Mouse (Mus musculus) ovary, postnatal 10 days (tissue): ENCODE measurements around the gene Isca2.
A peak's percentile ranks its signal among the peaks of the same experiment; 100 is the strongest.

Experiments
- DNase-seq: peaks from one replicate; pipeline ENCODE4 v3.0.0; 2022; ENCODE audit warnings: low spot score

Gene Isca2

DNA sequence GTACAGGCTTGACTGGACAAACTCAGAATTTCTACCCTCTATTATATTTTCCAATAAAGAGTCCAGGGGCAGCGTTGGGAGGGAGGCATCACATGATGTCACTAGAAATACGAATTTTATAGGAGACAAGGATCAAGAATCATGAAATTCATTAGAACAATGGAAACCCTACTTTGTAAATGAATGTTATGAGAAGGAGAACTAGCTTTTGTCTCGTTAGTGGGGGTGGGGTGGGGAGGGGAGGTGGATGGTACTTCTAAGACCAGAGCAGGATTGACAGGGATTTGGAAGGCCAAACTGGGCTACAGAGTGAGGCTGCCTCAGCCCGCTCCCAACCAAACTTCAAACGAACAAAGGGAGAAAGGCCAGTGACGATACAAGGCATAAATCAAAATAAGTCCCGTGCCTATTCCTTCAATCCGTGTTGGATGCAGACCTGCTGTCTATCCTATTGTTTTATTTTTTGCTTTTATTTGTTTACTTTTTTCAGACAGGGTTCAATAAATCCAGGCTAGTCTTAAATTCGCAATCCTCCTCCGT is 1.0 kb upstream of the Isca2 start:
- no peak for DNase-seq

DNA sequence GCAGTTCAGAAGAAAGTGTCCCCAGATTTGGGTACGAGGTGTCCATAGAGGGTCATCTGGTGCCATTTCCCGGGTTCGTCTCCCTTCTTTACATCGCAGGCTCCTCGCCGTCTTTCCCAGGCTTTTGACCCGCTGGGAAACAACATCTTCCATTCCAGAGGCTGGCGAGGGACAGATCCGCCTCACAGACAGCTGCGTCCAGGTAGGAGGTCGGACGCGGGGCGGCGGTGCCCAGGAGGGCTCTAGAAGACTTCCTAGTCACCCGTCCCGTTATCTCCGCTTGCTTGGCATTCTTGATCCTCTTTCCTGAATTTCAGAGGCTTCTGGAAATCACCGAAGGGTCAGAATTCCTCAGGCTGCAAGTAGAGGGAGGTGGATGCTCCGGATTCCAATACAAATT is 425 bp downstream of the Isca2 start:
- DNase-seq: no peak

GRCm38 (mm10) chr12:84774376-84774775 is 1.3 kb downstream of the Isca2 start:
- no peak for DNase-seq

DNA sequence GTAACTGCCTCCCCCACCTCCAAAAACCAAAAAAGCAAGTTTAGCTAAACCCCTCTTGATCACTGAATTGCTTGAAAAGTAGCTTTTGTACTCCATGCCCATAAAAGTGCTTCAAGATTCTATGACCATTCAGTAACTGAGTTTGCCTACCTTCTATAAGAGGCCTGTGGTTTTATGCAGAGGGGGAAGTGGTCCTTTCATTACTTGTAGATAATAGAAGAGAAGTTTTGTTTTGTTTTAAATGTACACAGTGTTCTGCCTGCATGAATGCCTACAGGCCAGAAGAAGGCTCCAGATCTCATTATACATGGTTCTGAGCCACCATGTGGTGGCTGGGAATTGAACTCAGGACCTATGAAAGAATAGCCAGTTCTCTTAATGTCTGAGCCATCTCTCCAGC is 3.2 kb downstream of the Isca2 start:
- DNase-seq: no peak

GRCm38 (mm10) chr12:84784604-84785381 is 11.7 kb downstream of the Isca2 start:
- peak; percentile 83 for DNase-seq

DNA sequence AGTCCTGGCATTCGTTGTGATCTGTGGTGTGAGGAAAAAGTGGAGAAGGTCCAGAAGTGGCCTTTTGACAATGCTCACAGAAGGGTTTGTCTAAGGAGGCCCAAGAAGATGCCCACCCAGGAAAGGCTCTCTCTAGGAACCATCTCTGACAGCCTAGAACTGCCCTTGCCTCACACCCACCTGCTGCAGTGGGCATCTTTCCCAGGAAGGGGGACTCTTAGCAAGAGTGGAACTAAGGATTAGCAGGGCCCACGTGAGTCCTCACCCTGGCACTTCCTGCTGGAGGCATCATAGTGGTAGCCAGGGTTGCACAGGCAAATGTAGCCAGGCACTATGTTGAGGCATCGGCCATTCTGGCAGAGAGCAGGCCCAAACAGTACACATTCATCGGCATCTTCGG is 13.0 kb downstream of the Isca2 start:
- no peak for DNase-seq

DNA sequence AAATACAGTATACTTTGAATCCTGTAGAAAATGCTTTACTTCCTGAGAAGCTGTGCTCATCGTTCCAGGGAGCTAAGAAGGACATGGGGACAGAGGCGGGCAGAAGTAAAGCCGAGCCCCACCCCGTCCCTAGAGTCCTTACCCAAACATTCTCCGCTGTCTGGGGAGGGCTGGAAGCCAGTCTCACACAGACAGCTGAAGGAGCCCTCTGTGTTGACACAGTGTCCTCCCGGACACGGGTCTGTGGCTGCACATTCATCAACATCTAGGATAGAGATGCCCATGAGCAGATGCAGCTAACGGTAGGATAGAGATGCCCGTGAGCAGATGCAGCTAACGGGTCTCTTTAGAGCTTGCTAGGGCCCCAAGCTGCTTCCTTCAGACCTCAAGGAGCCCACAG is 17.8 kb downstream of the Isca2 start:
- no peak for DNase-seq

DNA sequence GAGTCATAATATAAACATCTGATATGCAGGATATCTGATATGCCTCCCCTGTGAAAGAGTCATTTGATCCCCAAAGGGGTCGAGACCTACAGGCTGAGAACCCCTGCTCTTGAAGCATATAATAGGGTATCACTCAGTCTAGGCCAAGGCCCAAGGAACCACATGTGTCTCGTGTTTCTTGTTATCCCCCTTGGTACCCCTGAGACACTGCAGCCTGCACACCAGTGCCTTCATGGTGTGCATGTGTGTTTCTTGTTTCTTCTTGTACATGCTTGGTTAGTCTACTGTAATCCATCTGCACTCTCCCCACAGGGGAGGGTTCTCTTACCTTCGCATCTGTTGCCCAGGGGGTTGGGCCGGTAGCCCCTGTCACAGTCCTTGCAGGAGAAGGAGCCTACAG is 19.6 kb downstream of the Isca2 start:
- DNase-seq: no peak

GRCm38 (mm10) chr12:84794647-84795046 is 21.6 kb downstream of the Isca2 start:
- no peak for DNase-seq

DNA sequence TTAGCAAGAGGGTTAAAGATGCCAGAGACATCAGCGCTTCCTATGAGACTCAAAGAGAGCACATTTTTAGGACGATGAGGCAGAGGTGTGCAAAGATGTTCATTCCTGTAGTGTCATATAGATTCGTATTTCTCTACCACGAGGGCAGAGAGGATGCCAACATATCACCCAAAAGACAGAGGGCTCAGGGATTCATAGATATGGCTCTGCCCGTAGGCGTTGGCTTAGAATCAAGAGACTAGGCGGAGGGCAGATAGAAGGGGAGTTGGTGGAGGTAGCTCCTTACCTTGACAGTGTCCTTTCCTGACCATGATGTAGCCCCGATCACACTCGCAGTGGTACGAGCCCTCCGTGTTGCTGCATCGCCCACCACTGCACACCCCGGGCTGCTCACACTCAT is 26.0 kb downstream of the Isca2 start:
- DNase-seq: no peak

DNA sequence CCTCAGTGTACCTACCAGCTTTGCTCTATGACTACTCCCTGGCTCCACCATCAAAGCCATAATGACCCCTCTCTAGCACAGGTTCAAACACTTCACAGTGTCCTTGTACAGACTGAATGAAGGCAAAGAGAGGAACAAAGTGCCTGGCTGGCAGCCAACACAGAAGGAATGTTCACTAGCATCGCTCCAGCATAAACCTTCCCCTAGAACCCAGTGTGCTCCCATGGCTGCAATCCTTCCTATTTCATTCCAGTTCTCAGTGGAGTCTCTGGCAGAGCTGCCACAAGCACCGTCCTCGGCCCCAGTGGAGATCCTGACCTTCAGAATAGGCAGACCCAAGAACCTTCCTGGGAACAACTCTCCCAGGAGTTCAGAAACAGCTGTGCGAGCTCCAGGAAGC is 27.4 kb downstream of the Isca2 start:
- DNase-seq: no peak

DNA sequence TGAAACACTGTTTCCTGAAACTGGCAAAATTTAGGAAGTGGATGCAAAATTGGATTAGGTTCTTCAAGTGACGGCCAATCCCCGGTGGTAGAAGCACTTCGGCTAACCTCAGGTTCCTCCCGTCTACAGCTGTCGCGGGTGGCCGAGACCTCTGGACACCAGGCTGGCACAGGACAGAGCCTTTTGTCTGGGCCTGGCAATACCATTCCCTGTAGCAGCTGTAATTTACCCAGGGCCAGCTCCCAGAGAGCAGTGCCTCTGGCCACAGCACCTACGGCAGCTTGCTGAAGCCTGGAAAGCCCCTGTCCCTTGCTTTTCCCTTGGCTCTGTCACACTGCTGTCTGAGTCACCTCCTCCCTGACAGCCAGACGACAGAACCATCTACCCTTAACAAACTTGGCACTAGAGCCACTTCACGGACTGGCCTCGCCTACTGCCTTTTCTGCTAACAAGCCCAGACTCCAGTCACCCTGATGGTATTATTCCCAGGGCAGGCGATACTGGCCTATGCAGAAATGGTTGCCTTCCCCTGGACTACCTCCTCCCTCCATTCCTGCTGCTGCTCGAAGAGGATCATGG is 28.6 kb downstream of the Isca2 start:
- DNase-seq: no peak

- no peak for DNase-seq
These were observed 29.6 kb downstream of the Isca2 start for GRCm38 (mm10) chr12:84802625-84803024.

GRCm38 (mm10) chr12:84805228-84805842 is 32.3 kb downstream of the Isca2 start:
- no peak for DNase-seq

- no peak for DNase-seq
These were observed 33.0 kb downstream of the Isca2 start for GRCm38 (mm10) chr12:84806010-84806409.

- no peak for DNase-seq
These were observed 33.7 kb downstream of the Isca2 start for GRCm38 (mm10) chr12:84806726-84807125.

DNA sequence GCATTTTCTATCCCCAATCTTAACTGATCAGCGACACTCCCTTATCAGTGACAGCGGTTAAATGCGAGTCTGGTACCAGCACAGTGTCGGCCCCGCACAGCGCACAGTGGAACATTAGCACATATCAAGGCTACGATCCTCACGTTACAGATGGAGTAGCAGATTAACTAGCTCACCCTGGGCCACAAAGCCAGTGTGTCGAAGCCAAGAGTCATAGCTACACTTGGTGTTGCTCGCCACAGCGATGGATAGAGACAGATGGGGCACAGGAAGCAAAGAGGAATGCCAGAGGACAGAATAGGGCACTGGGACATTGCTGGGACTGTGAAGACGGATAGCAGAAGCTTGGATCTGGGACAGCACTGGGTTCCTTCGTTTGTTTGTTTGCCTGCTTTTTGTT is 34.3 kb downstream of the Isca2 start:
- no peak for DNase-seq

- no peak for DNase-seq
These were observed 36.0 kb downstream of the Isca2 start for GRCm38 (mm10) chr12:84809033-84809432.

- no peak for DNase-seq
These were observed 37.8 kb downstream of the Isca2 start for GRCm38 (mm10) chr12:84810810-84811209.

DNA sequence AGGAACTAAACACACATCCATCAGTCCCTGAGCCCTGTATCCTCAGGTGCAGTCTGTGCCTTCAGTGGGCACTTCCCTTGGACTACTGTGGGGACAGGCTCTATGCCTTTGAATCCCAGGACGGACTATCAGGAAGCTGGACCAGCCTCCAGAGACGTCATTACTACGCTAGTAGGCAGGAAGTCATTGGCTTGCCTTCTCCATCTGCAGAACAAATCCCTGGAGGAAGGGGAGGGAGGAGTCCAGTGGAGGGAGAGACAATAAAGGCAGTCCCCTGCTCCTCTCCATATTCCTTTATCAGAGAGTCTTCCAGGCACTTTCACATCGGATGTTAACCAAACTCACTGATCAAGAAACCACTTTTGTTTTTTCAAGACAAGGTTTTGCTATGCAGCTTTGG is 38.5 kb downstream of the Isca2 start:
- no peak for DNase-seq

DNA sequence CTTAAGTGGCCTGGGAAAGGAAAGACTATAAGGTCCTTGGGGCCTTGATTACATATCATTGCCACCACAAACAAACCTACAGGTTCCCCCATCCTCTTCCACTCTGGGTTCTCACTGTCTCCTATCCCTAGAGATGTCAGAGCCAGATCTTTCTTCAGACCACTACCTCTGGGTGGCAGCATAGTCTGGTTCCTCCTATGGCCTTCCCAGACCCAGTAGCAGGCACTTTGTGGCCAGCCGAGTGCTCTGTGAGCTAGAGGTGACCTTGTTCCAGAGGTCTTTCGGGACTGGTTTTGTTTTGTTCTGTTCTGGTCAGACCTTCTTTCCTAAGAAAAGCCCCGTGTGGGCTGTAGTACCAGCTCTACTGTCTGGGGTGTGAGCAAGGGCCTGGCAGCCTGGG is 39.0 kb downstream of the Isca2 start:
- no peak for DNase-seq

DNA sequence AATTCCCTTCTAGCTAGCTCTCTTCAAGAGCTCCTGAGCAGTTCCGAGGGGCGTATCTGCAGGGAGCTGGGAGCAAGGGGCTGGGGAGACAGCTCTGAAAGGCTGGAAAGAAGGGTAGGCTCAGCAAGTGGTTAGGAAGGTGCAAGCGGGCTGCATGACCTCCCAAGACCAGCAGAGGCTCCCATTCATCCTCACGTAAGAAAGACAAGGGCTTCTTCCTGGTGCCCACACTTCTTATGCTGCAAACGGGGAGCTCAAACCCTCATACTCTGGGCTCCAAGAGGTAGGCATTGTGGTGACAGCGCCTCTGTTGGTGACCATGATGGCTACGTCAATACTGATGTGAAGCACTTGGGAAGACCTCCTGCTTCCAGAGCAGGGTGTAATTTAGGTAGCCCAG is 40.7 kb downstream of the Isca2 start:
- DNase-seq: no peak

GRCm38 (mm10) chr12:84814663-84815325 is 41.7 kb downstream of the Isca2 start:
- DNase-seq: no peak
